7 mouse cellular contexts compared by ENCODE assay signal in the genomic region with DNA sequence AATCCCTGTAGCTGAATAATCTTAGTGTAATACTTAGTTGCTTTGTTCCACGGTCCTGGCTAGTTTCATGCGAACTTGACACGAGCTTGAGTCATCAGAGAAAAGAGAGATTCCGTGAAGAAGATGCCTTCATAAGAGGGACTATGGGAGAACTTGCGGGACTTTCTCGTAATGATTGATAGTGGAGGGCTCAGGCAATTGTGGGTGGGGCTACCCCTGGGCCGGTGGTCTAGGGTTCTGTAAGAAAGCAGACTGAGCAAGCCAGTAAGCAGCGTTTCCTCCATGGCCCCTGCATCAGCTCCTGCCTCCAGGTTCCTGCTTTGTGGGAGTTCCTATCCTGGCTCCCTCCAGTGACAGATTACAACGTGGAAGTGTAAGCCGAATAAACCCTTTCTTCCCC. TPM values are rescaled to one million over a fixed set of nuclear protein-coding genes. Genes with fewer than 3 reads are reported as not detected.
DNase-seq lines count a peak whose midpoint lies in the region; ATAC-seq lines count a peak whose summit lies in the region.

No protein-coding gene starts in this region.

- H3K27ac ChIP-seq in hindbrain, embryonic 12.5 days = no peak overlapping the region
- no peak overlapping the region for H3K27ac ChIP-seq in midbrain, embryonic 13.5 days

- DNase-seq in kidney, adult 8-10 months = peak; percentile 22 to 30
- DNase-seq in kidney, postnatal 25 days = no peak
- peak; percentile 61 for DNase-seq in cerebellum, adult 9-11 months
- DNase-seq in gastrocnemius, postnatal 36 days = no peak
- no peak for DNase-seq in layer of hippocampus, postnatal 14 days (ENCODE audit: low spot score in 2 of 2)

- H3K4me2 ChIP-seq in hindbrain, embryonic 12.5 days (replicated peaks) = peak overlapping the region; percentile 67
- H3K4me2 ChIP-seq in midbrain, embryonic 13.5 days (replicated peaks) = peak overlapping the region; percentile 74

- H3K4me1 ChIP-seq in hindbrain, embryonic 12.5 days = peaks cover 20% of the 10 kb centered on the region
- peaks cover 18% of the 10 kb centered on the region for H3K4me1 ChIP-seq in midbrain, embryonic 13.5 days (replicated peaks)

- WGBS in hindbrain, embryonic 12.5 days = 31% methylated on average over 10 of the region's 10 CpGs
- 20% methylated on average over 10 of the region's 10 CpGs for WGBS in midbrain, embryonic 13.5 days

- H3K4me3 ChIP-seq in hindbrain, embryonic 12.5 days = no peak overlapping the region
- peak overlapping the region; percentile 63 for H3K4me3 ChIP-seq in midbrain, embryonic 13.5 days (replicated peaks)

- no peak for ATAC-seq in hindbrain, embryonic 12.5 days (ENCODE audit: low FRiP score)
- no peak for ATAC-seq in midbrain, embryonic 13.5 days

- no peaks in the 10 kb centered on the region for H3K36me3 ChIP-seq in hindbrain, embryonic 12.5 days
- no peaks in the 10 kb centered on the region for H3K36me3 ChIP-seq in midbrain, embryonic 13.5 days

- H3K9me3 ChIP-seq in hindbrain, embryonic 12.5 days (replicated peaks) = no peaks in the 10 kb centered on the region
- no peaks in the 10 kb centered on the region for H3K9me3 ChIP-seq in midbrain, embryonic 13.5 days

- H3K9ac ChIP-seq in hindbrain, embryonic 12.5 days = no peak overlapping the region
- no peak overlapping the region for H3K9ac ChIP-seq in midbrain, embryonic 13.5 days (replicated peaks)

- H3K27me3 ChIP-seq in hindbrain, embryonic 12.5 days = no peaks in the 10 kb centered on the region
- H3K27me3 ChIP-seq in midbrain, embryonic 13.5 days = no peaks in the 10 kb centered on the region

- intact Hi-C loops in gastrocnemius, postnatal 36 days (cut with DNase I) = loop anchor here (5.0 to 10.0 kb wide), 4 partner anchors 42 to 244 kb away; a partner anchor contains a TSS

RNA-seq across cellular contexts. Expression of a gene that starts 0.8 kb away (rescaled TPM):
- polyA plus RNA-seq in hindbrain, embryonic 12.5 days (2016; fragmentation: Nextera tagmentation; extraction: Ambion mirVana) = 5.7 and 5.9 TPM in 2 replicates
- polyA plus RNA-seq in midbrain, embryonic 13.5 days (2015; fragmentation: Nextera tagmentation; extraction: Ambion mirVana) = 5.7 and 6.0 TPM in 2 replicates
- total RNA-seq in gastrocnemius, postnatal 36 days (2021) = 1 to 10 TPM; 1.7 to 3.0 TPM
- total RNA-seq in layer of hippocampus, postnatal 14 days (2021) = 1 to 10 TPM; 9.1 to 9.5 TPM

RNA-seq across cellular contexts. Expression of a gene that starts 7.7 kb away (rescaled TPM):
- polyA plus RNA-seq in hindbrain, embryonic 12.5 days (2016; fragmentation: Nextera tagmentation; extraction: Ambion mirVana) = 0.93 and 1.5 TPM in 2 replicates
- 1.0 and 1.6 TPM in 2 replicates for polyA plus RNA-seq in midbrain, embryonic 13.5 days (2015; fragmentation: Nextera tagmentation; extraction: Ambion mirVana)
- total RNA-seq in gastrocnemius, postnatal 36 days (2021) = under 1 TPM in 1 of 2 experiments, not detected in 1; 0.71 TPM
- total RNA-seq in layer of hippocampus, postnatal 14 days (2021) = under 1 TPM; 0.64 to 0.92 TPM

RNA-seq across cellular contexts. Expression of a gene that starts 43.8 kb away (rescaled TPM):
- 126 and 138 TPM in 2 replicates for polyA plus RNA-seq in hindbrain, embryonic 12.5 days (2016; fragmentation: Nextera tagmentation; extraction: Ambion mirVana)
- polyA plus RNA-seq in midbrain, embryonic 13.5 days (2015; fragmentation: Nextera tagmentation; extraction: Ambion mirVana) = 30.0 and 36.1 TPM in 2 replicates
- total RNA-seq in gastrocnemius, postnatal 36 days (2021) = 10 to 100 TPM; 15.5 to 17.8 TPM
- total RNA-seq in layer of hippocampus, postnatal 14 days (2021) = 10 to 100 TPM; 83.0 to 86.4 TPM

Comparison
In these comparisons a context has a peak if more than half of its experiments do, and no peak if none do; other contexts are left out.
1. DNase-seq: peak in kidney, adult 8-10 months (2 of 2) and cerebellum, adult 9-11 months (single experiment); none in kidney, postnatal 25 days (0 of 2), gastrocnemius, postnatal 36 days (0 of 2) and layer of hippocampus, postnatal 14 days (0 of 2).
2. RNA of a gene that starts 43.8 kb away (total RNA-seq): 83.0 to 86.4 TPM in layer of hippocampus, postnatal 14 days; 15.5 to 17.8 TPM in gastrocnemius, postnatal 36 days; every median in the first group is over 4 times any median in the second.